In the genomic region with DNA sequence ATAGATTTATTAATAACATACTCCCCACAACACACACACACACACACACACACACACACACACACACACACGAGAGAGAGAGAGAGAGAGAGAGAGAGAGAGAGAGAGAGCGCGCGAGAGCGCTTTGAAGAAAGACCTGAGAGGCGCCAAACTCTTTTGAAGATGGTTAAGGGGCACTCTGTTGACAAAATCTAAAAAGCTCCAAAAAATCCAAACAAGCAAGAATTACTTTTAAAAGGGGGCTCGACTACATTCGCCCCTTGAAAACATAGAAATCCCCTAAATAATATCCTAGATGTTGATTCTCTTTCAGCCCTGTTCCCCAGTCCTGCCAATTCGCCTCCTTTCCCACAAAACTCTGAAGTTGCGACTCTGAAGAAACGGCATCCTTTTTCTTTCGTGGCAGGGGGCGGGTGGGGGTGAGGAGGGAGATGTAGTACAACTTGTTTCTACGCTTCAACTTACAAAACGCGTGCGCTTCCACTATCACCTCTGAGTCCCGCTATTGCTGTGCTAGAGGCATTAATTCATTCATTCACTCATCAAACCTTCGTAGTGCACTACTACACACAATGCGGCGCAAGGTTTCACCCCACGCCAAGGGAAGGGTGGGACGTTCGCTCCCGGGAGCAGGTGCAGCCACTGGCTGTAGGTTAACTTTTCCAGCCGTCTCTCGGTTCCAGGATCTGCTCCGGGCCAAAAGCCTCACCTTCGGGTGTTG, we compare ENCODE assay signal across 8 mouse cellular contexts. TPM values are rescaled to one million over a fixed set of nuclear protein-coding genes. Genes with fewer than 3 reads are reported as not detected.
DNase-seq lines count a peak whose midpoint lies in the region; ATAC-seq lines count a peak whose summit lies in the region.

No protein-coding gene starts in this region.

- H3K9ac ChIP-seq in lung, embryonic 15.5 days, result peak overlapping the region; percentile 53
- peak overlapping the region; percentile 94 for H3K9ac ChIP-seq in hindbrain, embryonic 16.5 days (ENCODE audit: low read depth, low read length)
- peak overlapping the region; percentile 68 for H3K9ac ChIP-seq in midbrain, embryonic 15.5 days

- ATAC-seq in lung, embryonic 15.5 days (ENCODE audit: borderline replicate concordance, extremely low read depth, low FRiP score, low TSS enrichment), result peak; percentile 30
- peak; percentile 6 for ATAC-seq in common myeloid progenitor, adult 5-6 weeks (replicated peaks; ENCODE audit: low read depth, poor library complexity, severe bottlenecking)
- ATAC-seq in hindbrain, embryonic 16.5 days, result no peak; the same call in 1 of the 2 replicates
- ATAC-seq in midbrain, embryonic 15.5 days (replicated peaks), result peak; percentile 53; the same call in 1 of the 2 replicates

- H3K4me1 ChIP-seq in lung, embryonic 15.5 days, result peaks cover 19% of the 10 kb centered on the region
- peaks cover 18% of the 10 kb centered on the region for H3K4me1 ChIP-seq in hindbrain, embryonic 16.5 days (ENCODE audit: control insufficient read depth, insufficient read depth, low read depth, low read length)
- H3K4me1 ChIP-seq in midbrain, embryonic 15.5 days, result peaks cover 32% of the 10 kb centered on the region

- H3K4me3 ChIP-seq in lung, embryonic 15.5 days, result peak overlapping the region; percentile 85
- H3K4me3 ChIP-seq in hindbrain, embryonic 16.5 days (ENCODE audit: low read length), result peak overlapping the region; percentile 99
- H3K4me3 ChIP-seq in midbrain, embryonic 15.5 days, result peak overlapping the region; percentile 67

- H3K36me3 ChIP-seq in lung, embryonic 15.5 days, result no peaks in the 10 kb centered on the region
- H3K36me3 ChIP-seq in hindbrain, embryonic 16.5 days (ENCODE audit: control insufficient read depth, insufficient read depth, low read length), result no peaks in the 10 kb centered on the region
- no peaks in the 10 kb centered on the region for H3K36me3 ChIP-seq in midbrain, embryonic 15.5 days (replicated peaks)

- H3K27ac ChIP-seq in lung, embryonic 15.5 days, result peak overlapping the region; percentile 96
- peak overlapping the region; percentile 91 for H3K27ac ChIP-seq in hindbrain, embryonic 16.5 days (ENCODE audit: low read depth, low read length)
- H3K27ac ChIP-seq in midbrain, embryonic 15.5 days, result peak overlapping the region; percentile 95

- H3K27me3 ChIP-seq in lung, embryonic 15.5 days, result no peaks in the 10 kb centered on the region
- no peaks in the 10 kb centered on the region for H3K27me3 ChIP-seq in hindbrain, embryonic 16.5 days (replicated peaks; ENCODE audit: control insufficient read depth, insufficient read depth, low read length)
- H3K27me3 ChIP-seq in midbrain, embryonic 15.5 days (replicated peaks), result no peaks in the 10 kb centered on the region

- peak overlapping the region; percentile 77 for H3K4me2 ChIP-seq in lung, embryonic 15.5 days
- peak overlapping the region; percentile 90 for H3K4me2 ChIP-seq in hindbrain, embryonic 16.5 days (ENCODE audit: low read length)
- H3K4me2 ChIP-seq in midbrain, embryonic 15.5 days, result peak overlapping the region; percentile 80

- no peak for DNase-seq in lung, postnatal 36 days
- DNase-seq in right cerebral cortex, postnatal 36 days (ENCODE audit: low spot score in 2 of 2), result no peak
- DNase-seq in layer of hippocampus, adult 18-20 months (ENCODE audit: low spot score in 2 of 2), result no peak
- no peak for DNase-seq in frontal cortex, postnatal 36 days (ENCODE audit: low spot score in 2 of 2)

- H3K9me3 ChIP-seq in lung, embryonic 15.5 days, result no peaks in the 10 kb centered on the region
- H3K9me3 ChIP-seq in hindbrain, embryonic 16.5 days (ENCODE audit: control insufficient read depth, low read length), result no peaks in the 10 kb centered on the region
- H3K9me3 ChIP-seq in midbrain, embryonic 15.5 days, result no peaks in the 10 kb centered on the region

- WGBS in lung, embryonic 15.5 days, result under 1% methylated on average over 29 of the region's 29 CpGs
- WGBS in hindbrain, embryonic 16.5 days, result under 1% methylated on average over 29 of the region's 29 CpGs
- WGBS in midbrain, embryonic 15.5 days, result 1% methylated on average over 29 of the region's 29 CpGs

RNA-seq across cellular contexts. Expression of gene Fbxw7, which starts 1.5 kb away (rescaled TPM):
- 8.7 and 9.4 TPM in 2 replicates for polyA plus RNA-seq in lung, embryonic 15.5 days (2015; fragmentation: Nextera tagmentation; extraction: Ambion mirVana)
- 19.4 and 20.3 TPM in 2 replicates for total RNA-seq in common myeloid progenitor, adult 5-6 weeks (2017)
- polyA plus RNA-seq in hindbrain, embryonic 16.5 days (2015; fragmentation: Nextera tagmentation; extraction: Ambion mirVana), result 35.2 and 39.3 TPM in 2 replicates
- polyA plus RNA-seq in midbrain, embryonic 15.5 days (2015; fragmentation: Nextera tagmentation; extraction: Ambion mirVana), result 26.2 and 28.1 TPM in 2 replicates
- total RNA-seq in layer of hippocampus, adult 18-20 months (2021), result 100 to 1,000 TPM; 155 to 157 TPM
